Mouse (Mus musculus): ENCODE data around the gene Dlec1. TPM values are rescaled to one million over a fixed set of nuclear protein-coding genes. Genes with fewer than 3 reads are reported as not detected.

The Dlec1 gene
- polyA plus RNA-seq, 1 experiment from 2014 or later = 0.56 TPM

DNA sequence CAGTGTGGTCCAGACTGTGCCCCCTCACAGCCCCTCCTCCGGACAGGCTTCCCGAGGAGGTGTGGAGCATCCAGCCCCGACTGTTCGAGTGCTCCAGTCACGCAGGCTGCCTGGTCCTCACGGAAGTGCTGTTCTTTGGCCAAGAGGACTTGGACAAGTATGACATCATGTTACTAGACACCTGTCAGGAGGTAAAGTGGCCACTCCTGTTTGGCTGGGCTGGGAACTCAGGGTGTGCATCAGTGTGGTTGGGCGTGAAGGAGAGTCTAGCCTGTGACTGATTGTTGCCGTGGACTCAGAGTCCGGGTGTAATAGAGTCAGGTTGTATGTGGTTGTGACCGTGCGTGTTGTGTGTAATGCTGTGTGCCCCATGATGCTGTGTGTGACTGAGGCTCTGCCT is 34.0 kb upstream of the Dlec1 start:
- Histone ChIP-seq H3K27me3 (ENCODE audit: control insufficient read depth, insufficient read depth, low read length) (no peaks in the 10 kb centered on the region), H3K36me3 (ENCODE audit: control insufficient read depth, insufficient read depth, low read length) (peaks cover 7% of the 10 kb centered on the region; the same call in 1 of the 2 replicates), H3K4me3 (ENCODE audit: low read depth, low read length) (no peak overlapping the region), H3K9ac (ENCODE audit: low read depth, low read length) (no peak overlapping the region), H3K9me3 (replicated peaks; ENCODE audit: control insufficient read depth, low read length) (no peaks in the 10 kb centered on the region), H3K27ac (ENCODE audit: low read depth, low read length) (no peak overlapping the region), H3K4me2 (no peak overlapping the region), H3K4me1 (ENCODE audit: control insufficient read depth, insufficient read depth, low read length) (peaks cover 9% of the 10 kb centered on the region)
- WGBS (ENCODE audit: insufficient replicate concordance) = 85% methylated on average over 11 of the region's 11 CpGs
- ATAC-seq (replicated peaks; ENCODE audit: insufficient number of reproducible peaks, low FRiP score, low TSS enrichment) = no peak

DNA sequence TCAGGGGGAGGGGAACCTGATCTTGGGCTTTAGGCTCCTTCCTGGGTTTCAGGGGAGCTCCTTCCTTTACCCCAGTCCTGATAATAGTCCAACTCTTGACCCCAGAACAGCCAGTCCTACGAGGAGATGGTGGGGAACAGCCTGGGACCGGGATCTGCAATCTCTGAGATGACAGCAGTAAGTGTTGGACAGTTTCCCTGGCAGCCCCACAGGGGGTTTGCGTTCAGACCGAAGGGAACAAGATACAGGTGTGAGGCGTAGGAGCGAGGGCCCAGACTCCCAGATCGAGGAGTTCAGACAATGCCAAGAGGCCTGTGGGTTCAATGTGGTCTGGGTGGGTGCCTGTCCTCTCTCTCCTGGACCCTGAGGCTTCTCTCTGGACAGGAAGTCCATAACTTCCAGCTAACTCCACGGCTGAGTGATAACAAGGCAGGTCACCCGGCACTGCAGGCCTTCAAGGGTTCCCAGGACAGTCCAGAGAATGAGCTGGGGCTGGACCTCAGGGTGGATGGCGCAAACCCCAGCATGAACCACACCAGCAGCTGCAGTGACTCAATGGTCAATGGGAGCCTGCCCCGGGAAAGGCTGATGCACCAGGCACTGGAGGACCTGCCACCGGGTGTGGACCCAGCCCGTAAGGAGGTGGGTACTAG is 32.0 kb upstream of the Dlec1 start:
- H3K9me3 ChIP-seq (replicated peaks; ENCODE audit: control insufficient read depth, low read length) = no peaks in the 10 kb centered on the region
- H3K4me2 ChIP-seq = no peak overlapping the region
- H3K27me3 ChIP-seq (ENCODE audit: control insufficient read depth, insufficient read depth, low read length) = no peaks in the 10 kb centered on the region
- H3K36me3 ChIP-seq (ENCODE audit: control insufficient read depth, insufficient read depth, low read length) = peaks cover 9% of the 10 kb centered on the region; the same call in 1 of the 2 replicates
- no peak overlapping the region for H3K4me3 ChIP-seq (ENCODE audit: low read depth, low read length)
- H3K9ac ChIP-seq (ENCODE audit: low read depth, low read length) = no peak overlapping the region
- peaks cover 9% of the 10 kb centered on the region; the same call in 1 of the 2 replicates for H3K4me1 ChIP-seq (ENCODE audit: control insufficient read depth, insufficient read depth, low read length)
- no peak for ATAC-seq (replicated peaks; ENCODE audit: insufficient number of reproducible peaks, low FRiP score, low TSS enrichment)
- H3K27ac ChIP-seq (ENCODE audit: low read depth, low read length) = no peak overlapping the region
- 61% methylated on average over 13 of the region's 13 CpGs for WGBS (ENCODE audit: insufficient replicate concordance)

DNA sequence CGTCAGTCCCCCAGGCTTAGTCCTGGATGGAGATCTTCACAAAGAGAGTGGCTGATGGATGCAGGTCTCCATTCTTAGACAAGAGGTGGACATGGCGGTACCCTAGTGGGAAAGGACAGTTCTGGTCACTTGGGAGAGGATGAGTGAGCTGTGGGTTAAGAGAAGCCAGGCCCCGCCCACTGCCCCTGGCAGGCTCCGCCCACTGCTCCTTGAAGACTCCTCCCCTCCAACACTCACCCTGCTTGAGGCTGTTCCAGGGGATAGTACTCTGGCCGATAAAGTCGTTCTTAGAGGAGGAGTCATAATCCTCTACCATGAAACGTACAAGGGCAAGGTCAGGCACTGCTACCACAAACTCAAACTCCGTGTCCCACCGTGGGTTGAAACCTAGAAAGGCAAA is 30.5 kb upstream of the Dlec1 start:
- Histone ChIP-seq H3K36me3 (ENCODE audit: control insufficient read depth, insufficient read depth, low read length) (peaks cover 15% of the 10 kb centered on the region), H3K4me2 (no peak overlapping the region), H3K27me3 (ENCODE audit: control insufficient read depth, insufficient read depth, low read length) (no peaks in the 10 kb centered on the region), H3K9me3 (replicated peaks; ENCODE audit: control insufficient read depth, low read length) (no peaks in the 10 kb centered on the region), H3K27ac (ENCODE audit: low read depth, low read length) (no peak overlapping the region), H3K4me1 (ENCODE audit: control insufficient read depth, insufficient read depth, low read length) (peaks cover 16% of the 10 kb centered on the region), H3K9ac (ENCODE audit: low read depth, low read length) (no peak overlapping the region), H3K4me3 (ENCODE audit: low read depth, low read length) (no peak overlapping the region)
- 57% methylated on average over 9 of the region's 9 CpGs for WGBS (ENCODE audit: insufficient replicate concordance)
- ATAC-seq (replicated peaks; ENCODE audit: insufficient number of reproducible peaks, low FRiP score, low TSS enrichment) = no peak

DNA sequence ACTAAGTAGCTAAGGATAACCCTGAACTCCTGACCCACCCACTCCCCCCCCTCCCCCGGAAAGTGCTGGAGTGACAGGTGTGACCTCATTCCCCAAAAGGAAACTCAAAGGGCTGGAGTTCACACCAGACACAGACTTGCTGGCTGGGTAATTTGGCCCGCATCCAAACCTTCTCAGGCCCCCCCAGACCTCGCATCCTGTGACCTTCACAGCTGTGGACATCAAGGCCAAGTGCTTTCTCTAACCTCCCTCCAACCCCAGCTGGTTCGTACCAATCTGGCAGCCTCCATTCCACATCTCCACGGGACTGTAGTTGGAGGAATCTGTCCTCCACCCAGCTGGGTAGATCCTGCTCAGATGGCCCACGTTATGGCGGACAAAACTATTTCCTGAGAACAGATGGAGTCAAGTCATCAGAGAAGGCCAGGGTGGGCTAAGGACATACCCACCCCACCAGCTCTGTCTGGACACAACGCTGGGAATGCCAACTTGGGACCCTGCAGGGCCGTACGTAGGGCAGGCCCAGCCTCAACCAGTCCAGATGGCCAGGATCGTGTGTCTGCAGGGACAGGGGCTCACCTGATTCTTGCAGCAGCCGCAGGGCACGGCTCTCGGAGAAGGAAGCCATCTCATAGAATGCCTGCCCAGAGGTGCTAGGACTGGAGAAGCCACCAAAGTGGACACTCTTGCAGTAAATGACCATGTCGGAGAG is 28.9 kb upstream of the Dlec1 start:
- Histone ChIP-seq H3K4me2 (no peak overlapping the region), H3K27me3 (ENCODE audit: control insufficient read depth, insufficient read depth, low read length) (no peaks in the 10 kb centered on the region), H3K27ac (ENCODE audit: low read depth, low read length) (no peak overlapping the region), H3K9me3 (replicated peaks; ENCODE audit: control insufficient read depth, low read length) (no peaks in the 10 kb centered on the region), H3K36me3 (ENCODE audit: control insufficient read depth, insufficient read depth, low read length) (peaks cover 15% of the 10 kb centered on the region), H3K4me3 (ENCODE audit: low read depth, low read length) (no peak overlapping the region), H3K9ac (ENCODE audit: low read depth, low read length) (no peak overlapping the region), H3K4me1 (ENCODE audit: control insufficient read depth, insufficient read depth, low read length) (peaks cover 16% of the 10 kb centered on the region)
- 69% methylated on average over 15 of the region's 15 CpGs for WGBS (ENCODE audit: insufficient replicate concordance)
- ATAC-seq (replicated peaks; ENCODE audit: insufficient number of reproducible peaks, low FRiP score, low TSS enrichment) = no peak

GRCm38 (mm10) chr9:119075685-119076084 is 26.6 kb upstream of the Dlec1 start:
- 0 out of 2 replicates have a peak overlapping the region, but pooled peaks have one; percentile 5 for H3K4me2 ChIP-seq
- H3K4me3 ChIP-seq (ENCODE audit: low read depth, low read length) = no peak overlapping the region
- no peaks in the 10 kb centered on the region for H3K27me3 ChIP-seq (ENCODE audit: control insufficient read depth, insufficient read depth, low read length)
- peaks cover 12% of the 10 kb centered on the region; the same call in 1 of the 2 replicates for H3K4me1 ChIP-seq (ENCODE audit: control insufficient read depth, insufficient read depth, low read length)
- H3K27ac ChIP-seq (ENCODE audit: low read depth, low read length) = no peak overlapping the region
- ATAC-seq (replicated peaks; ENCODE audit: insufficient number of reproducible peaks, low FRiP score, low TSS enrichment) = no peak
- 59% methylated on average over 16 of the region's 16 CpGs for WGBS (ENCODE audit: insufficient replicate concordance)
- H3K36me3 ChIP-seq (ENCODE audit: control insufficient read depth, insufficient read depth, low read length) = peaks cover 15% of the 10 kb centered on the region
- H3K9me3 ChIP-seq (replicated peaks; ENCODE audit: control insufficient read depth, low read length) = no peaks in the 10 kb centered on the region
- H3K9ac ChIP-seq (ENCODE audit: low read depth, low read length) = no peak overlapping the region

DNA sequence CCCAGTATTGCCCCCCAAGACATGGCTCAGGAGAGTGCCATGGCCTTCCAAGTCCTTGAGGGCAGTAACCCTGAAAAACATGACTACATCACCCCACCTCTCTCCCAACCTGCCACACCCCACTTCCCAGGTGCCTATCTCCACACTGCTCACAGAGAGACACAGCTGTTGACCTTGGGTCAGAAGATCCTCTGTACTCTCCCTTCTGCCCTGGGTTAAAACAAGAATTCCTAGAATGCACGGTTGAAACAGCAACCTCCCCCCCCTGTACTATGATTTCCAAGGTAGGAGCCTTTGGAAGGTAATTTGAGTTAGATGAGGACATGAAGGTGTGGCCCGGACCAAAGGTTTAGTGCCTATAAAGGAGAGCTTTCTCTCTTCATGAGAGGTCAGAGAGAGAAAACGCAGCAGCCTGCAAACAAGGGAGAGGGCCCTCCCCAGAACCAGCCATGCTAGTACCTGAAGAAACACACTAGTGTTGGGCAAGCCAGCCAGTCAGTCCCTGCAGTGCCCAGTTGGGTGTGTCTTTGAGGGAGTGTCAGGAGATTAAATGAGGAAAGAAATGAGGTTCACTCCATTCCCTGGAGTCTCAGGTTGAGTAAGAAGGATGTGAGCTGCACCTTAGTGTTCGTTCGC is 22.1 kb upstream of the Dlec1 start:
- Histone ChIP-seq H3K4me3 (ENCODE audit: low read depth, low read length) (no peak overlapping the region), H3K9ac (ENCODE audit: low read depth, low read length) (no peak overlapping the region), H3K27ac (ENCODE audit: low read depth, low read length) (no peak overlapping the region), H3K36me3 (ENCODE audit: control insufficient read depth, insufficient read depth, low read length) (peaks cover 6% of the 10 kb centered on the region), H3K9me3 (replicated peaks; ENCODE audit: control insufficient read depth, low read length) (no peaks in the 10 kb centered on the region), H3K27me3 (ENCODE audit: control insufficient read depth, insufficient read depth, low read length) (no peaks in the 10 kb centered on the region), H3K4me2 (no peak overlapping the region), H3K4me1 (ENCODE audit: control insufficient read depth, insufficient read depth, low read length) (peaks cover 22% of the 10 kb centered on the region)
- WGBS (ENCODE audit: insufficient replicate concordance) = 75% methylated on average over 5 of the region's 5 CpGs
- ATAC-seq (replicated peaks; ENCODE audit: insufficient number of reproducible peaks, low FRiP score, low TSS enrichment) = no peak

- H3K36me3 ChIP-seq (ENCODE audit: control insufficient read depth, insufficient read depth, low read length) = no peaks in the 10 kb centered on the region; the same call in 1 of the 2 replicates
- peaks cover 27% of the 10 kb centered on the region for H3K4me1 ChIP-seq (ENCODE audit: control insufficient read depth, insufficient read depth, low read length)
- H3K9ac ChIP-seq (ENCODE audit: low read depth, low read length) = peak overlapping the region; percentile 43; the same call in 1 of the 2 replicates
- H3K27me3 ChIP-seq (ENCODE audit: control insufficient read depth, insufficient read depth, low read length) = no peaks in the 10 kb centered on the region
- WGBS (ENCODE audit: insufficient replicate concordance) = 21% methylated on average over 8 of the region's 8 CpGs
- no peak overlapping the region for H3K4me2 ChIP-seq
- H3K4me3 ChIP-seq (ENCODE audit: low read depth, low read length) = no peak overlapping the region
- H3K27ac ChIP-seq (ENCODE audit: low read depth, low read length) = peak overlapping the region; percentile 62
- ATAC-seq (replicated peaks; ENCODE audit: insufficient number of reproducible peaks, low FRiP score, low TSS enrichment) = no peak
- no peaks in the 10 kb centered on the region for H3K9me3 ChIP-seq (replicated peaks; ENCODE audit: control insufficient read depth, low read length)
Measured at GRCm38 (mm10) chr9:119082039-119082438, 20.2 kb upstream of the Dlec1 start.

- Histone ChIP-seq H3K27me3 (ENCODE audit: control insufficient read depth, insufficient read depth, low read length) (no peaks in the 10 kb centered on the region), H3K27ac (ENCODE audit: low read depth, low read length) (peak overlapping the region; percentile 62), H3K4me1 (ENCODE audit: control insufficient read depth, insufficient read depth, low read length) (peaks cover 31% of the 10 kb centered on the region), H3K9me3 (replicated peaks; ENCODE audit: control insufficient read depth, low read length) (no peaks in the 10 kb centered on the region), H3K9ac (ENCODE audit: low read depth, low read length) (no peak overlapping the region), H3K4me3 (ENCODE audit: low read depth, low read length) (no peak overlapping the region), H3K36me3 (ENCODE audit: control insufficient read depth, insufficient read depth, low read length) (no peaks in the 10 kb centered on the region; the same call in 1 of the 2 replicates), H3K4me2 (no peak overlapping the region)
- ATAC-seq (replicated peaks; ENCODE audit: insufficient number of reproducible peaks, low FRiP score, low TSS enrichment) = no peak
- WGBS (ENCODE audit: insufficient replicate concordance) = 61% methylated on average over 7 of the region's 7 CpGs
Measured at GRCm38 (mm10) chr9:119082656-119083430, 19.4 kb upstream of the Dlec1 start.
